Mouse (Mus musculus) testis, adult 2 months (tissue): ENCODE results near the gene Cfap100. TPM values are rescaled to one million over a fixed set of nuclear protein-coding genes. Genes with fewer than 3 reads are reported as not detected.

Experiments
- H3K27ac ChIP-seq: fragments of 200-500 bp; 2 replicates; pipeline ENCODE4 v1.5.1; 2012; ENCODE audit warnings: low read depth, low read length; ENCODE audit not compliant: control insufficient read depth, insufficient read depth
- H3K27me3 ChIP-seq: fragments of 200-500 bp; 2 replicates; pipeline ENCODE4 v1.6.1; 2012; ENCODE audit warnings: mild to moderate bottlenecking, low read length, moderate library complexity; ENCODE audit not compliant: control insufficient read depth, insufficient read depth
- H3K36me3 ChIP-seq: fragments of 200-500 bp; 2 replicates; pipeline ENCODE4 v1.6.1; 2012; ENCODE audit warnings: mild to moderate bottlenecking, low read length; ENCODE audit not compliant: control insufficient read depth, insufficient read depth
- H3K4me1 ChIP-seq: fragments of 200-500 bp; 2 replicates; pipeline ENCODE4 v1.6.1; 2012; ENCODE audit warnings: low read length; ENCODE audit not compliant: control insufficient read depth, insufficient read depth
- H3K4me3 ChIP-seq: fragments of 200-500 bp; 2 replicates; pipeline ENCODE4 v1.5.1; 2012; ENCODE audit warnings: low read depth, mild to moderate bottlenecking, low read length, moderate library complexity, mixed read lengths; ENCODE audit not compliant: control insufficient read depth
- CTCF ChIP-seq: fragments of 200-500 bp; IDR thresholded peaks from 2 replicates; pipeline ENCODE4 v1.5.1; 2012; ENCODE audit warnings: low read depth, mild to moderate bottlenecking, inconsistent platforms, low read length, moderate library complexity; ENCODE audit not compliant: control insufficient read depth, insufficient read depth, insufficient replicate concordance
- POLR2A ChIP-seq: fragments of 200-500 bp; IDR thresholded peaks from 2 replicates; pipeline ENCODE4 v1.6.1; 2012; ENCODE audit warnings: low read depth, mild to moderate bottlenecking, inconsistent platforms, low read length, moderate library complexity; ENCODE audit not compliant: control insufficient read depth
- polyA plus RNA-seq: library from polyadenylated mRNA; depleted of rRNA; stranded (reverse); fragments of >200 nt; gene quantifications from 2 replicates; pipeline ENCODE4 v1.2.3, GENCODE M21; 2012

Gene Cfap100
- polyA plus RNA-seq, 1 experiment, result 65.0 TPM

DNA sequence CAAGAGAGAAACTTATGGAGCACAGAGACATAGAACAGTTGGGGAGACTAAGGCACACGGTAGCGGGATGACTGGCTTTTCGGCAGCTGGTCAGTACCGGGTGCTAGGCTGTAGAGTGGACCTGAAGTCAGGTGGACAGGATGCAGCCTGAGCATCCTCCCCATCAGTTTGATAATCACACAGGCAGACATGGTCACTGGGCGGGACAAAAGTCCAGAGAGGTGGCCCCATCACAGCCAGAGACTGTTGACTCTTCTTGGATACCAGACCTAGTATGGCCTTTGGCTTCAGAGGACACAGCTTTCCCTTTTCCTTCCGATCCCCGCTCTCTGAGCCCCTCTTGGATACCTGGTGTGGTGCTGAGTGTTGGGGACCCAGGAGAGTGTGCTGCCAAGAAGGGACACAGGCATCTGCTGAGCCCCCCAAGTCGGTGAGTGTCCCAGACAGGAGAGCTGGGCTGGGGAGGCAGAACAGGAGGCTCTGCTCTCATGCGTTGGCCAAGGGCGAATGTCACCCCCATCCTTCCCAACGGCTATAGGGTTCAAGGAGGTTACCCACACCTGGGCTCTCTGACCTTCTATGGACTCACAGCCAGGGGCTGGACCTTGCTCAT lies 36.5 kb upstream of the Cfap100 start:
- Histone ChIP-seq H3K27ac (peak overlapping the region; percentile 23), H3K4me1 (peaks cover 24% of the 10 kb centered on the region), H3K36me3 (no peaks in the 10 kb centered on the region), H3K27me3 (no peaks in the 10 kb centered on the region), H3K4me3 (no peak overlapping the region)
- TF ChIP-seq CTCF, result no peak
- TF ChIP-seq POLR2A, result no peak

DNA sequence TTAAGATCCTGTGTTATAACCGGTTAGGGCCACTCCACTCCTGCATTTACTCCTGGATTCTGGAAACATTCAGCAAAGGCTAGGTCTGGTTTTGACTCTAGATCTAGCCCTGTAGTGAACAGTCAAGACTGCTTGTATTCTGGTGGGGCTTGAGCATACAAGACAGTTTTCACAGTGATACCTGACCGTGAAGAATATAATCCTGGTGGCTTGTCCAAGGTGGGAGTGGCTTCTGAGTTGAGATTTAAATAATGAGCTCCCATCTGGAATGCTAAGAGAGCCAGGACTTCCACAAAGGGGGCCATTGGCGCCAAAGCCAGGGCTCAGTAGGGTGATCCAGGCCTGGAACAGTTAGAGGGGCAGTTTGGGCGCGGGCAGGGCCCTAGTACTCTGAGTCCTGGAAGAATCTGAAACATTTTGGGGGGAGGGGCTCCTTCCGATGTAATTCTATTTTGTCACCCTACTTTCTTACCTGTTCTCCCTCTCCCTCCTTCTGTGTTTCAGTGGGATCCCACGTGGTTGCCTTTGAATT lies 35.4 kb upstream of the Cfap100 start:
- Histone ChIP-seq H3K4me1 (peaks cover 24% of the 10 kb centered on the region), H3K27me3 (no peaks in the 10 kb centered on the region), H3K27ac (peak overlapping the region; percentile 65), H3K4me3 (peak overlapping the region; percentile 39), H3K36me3 (no peaks in the 10 kb centered on the region)
- no peak for TF ChIP-seq POLR2A
- no peak for TF ChIP-seq CTCF

DNA sequence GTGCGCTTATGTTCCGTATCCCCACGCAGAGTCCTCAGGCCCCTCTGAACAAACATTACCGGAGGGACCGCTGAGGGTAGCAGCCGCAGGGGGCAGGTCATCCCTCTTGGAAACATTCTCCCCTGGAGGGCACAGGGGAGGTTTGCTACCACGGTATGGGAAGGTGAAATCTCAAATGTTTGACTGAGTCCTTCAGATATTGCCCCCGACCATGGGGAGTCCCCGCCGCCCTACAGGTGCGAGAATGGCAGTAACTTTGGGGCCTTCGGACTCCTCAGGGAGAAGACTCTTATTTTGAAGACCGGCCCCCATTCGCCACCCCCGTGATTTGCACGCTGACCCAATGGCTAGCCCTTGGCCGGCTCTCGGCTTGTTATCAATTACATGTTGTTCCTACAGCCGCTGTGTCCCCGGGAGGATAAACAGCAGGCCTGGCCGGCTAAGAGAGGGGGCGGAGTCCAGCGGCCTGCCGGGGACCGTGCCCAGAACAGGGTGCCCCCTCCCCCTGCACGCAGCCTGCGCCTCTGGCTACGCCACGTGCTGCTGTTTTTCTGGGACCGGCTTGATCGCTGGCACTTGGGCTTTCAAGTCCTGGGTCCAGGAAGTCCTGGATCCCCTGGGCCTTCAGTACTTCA lies 34.7 kb upstream of the Cfap100 start:
- no peaks in the 10 kb centered on the region for H3K27me3 ChIP-seq
- H3K4me3 ChIP-seq, result peak overlapping the region; percentile 83
- peaks cover 24% of the 10 kb centered on the region for H3K4me1 ChIP-seq
- no peaks in the 10 kb centered on the region for H3K36me3 ChIP-seq
- peak overlapping the region; percentile 80 for H3K27ac ChIP-seq
- TF ChIP-seq POLR2A (no peak), CTCF (no peak)

GRCm38 (mm10) chr6:90462841-90463227 lies 34.2 kb upstream of the Cfap100 start:
- Histone ChIP-seq H3K27me3 (no peaks in the 10 kb centered on the region), H3K36me3 (no peaks in the 10 kb centered on the region), H3K4me1 (peaks cover 24% of the 10 kb centered on the region), H3K4me3 (peak overlapping the region; percentile 83), H3K27ac (peak overlapping the region; percentile 80)
- no peak for TF ChIP-seq CTCF
- TF ChIP-seq POLR2A, result no peak

GRCm38 (mm10) chr6:90462181-90462706 lies 33.6 kb upstream of the Cfap100 start, which contains the start of gene Klf15:
Klf15 (plus strand) TSS chr6:90462576.
- peak within 1 kb of the TSS; percentile 83 for H3K4me3 ChIP-seq
- no peaks in the 10 kb centered on the region for H3K27me3 ChIP-seq
- no peaks in the 10 kb centered on the region for H3K36me3 ChIP-seq
- peak within 1 kb of the TSS; percentile 80 for H3K27ac ChIP-seq
- TF ChIP-seq CTCF, result no peak
- TF ChIP-seq POLR2A, result peak; percentile 48; the same call in 1 of the 2 replicates
- peaks cover 24% of the 10 kb centered on the region for H3K4me1 ChIP-seq

- Histone ChIP-seq H3K27me3 (no peaks in the 10 kb centered on the region), H3K27ac (no peak overlapping the region), H3K36me3 (no peaks in the 10 kb centered on the region), H3K4me1 (peaks cover 24% of the 10 kb centered on the region), H3K4me3 (peak overlapping the region; percentile 83)
- no peak for TF ChIP-seq POLR2A
- no peak for TF ChIP-seq CTCF
Observed at GRCm38 (mm10) chr6:90461771-90462170, 33.2 kb upstream of the Cfap100 start.

DNA sequence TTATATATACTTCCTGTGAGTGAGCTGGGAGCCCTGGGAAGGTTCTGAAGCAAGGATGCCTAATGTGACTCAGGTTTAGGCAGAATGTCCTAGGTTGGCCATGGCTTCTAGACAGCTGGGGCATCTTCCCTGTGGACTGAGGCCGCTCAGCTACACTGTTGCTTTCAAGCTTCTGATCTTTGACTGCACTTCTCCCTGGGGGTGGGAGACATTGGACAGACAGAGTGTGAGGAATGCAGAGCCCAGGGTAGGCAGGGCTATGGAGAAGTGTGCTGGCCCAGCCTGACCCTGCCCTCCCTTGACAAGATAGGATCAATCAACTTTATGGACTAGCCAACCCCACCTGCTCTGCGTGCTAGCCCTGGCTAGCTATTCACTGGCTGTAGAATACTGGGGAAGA lies 32.6 kb upstream of the Cfap100 start:
- Histone ChIP-seq H3K27me3 (no peaks in the 10 kb centered on the region), H3K27ac (no peak overlapping the region), H3K4me3 (no peak overlapping the region), H3K4me1 (peaks cover 24% of the 10 kb centered on the region), H3K36me3 (no peaks in the 10 kb centered on the region)
- no peak for TF ChIP-seq CTCF
- TF ChIP-seq POLR2A, result no peak

- H3K27me3 ChIP-seq, result no peaks in the 10 kb centered on the region
- no peaks in the 10 kb centered on the region for H3K36me3 ChIP-seq
- TF ChIP-seq POLR2A (no peak), CTCF (no peak)
- no peak overlapping the region for H3K4me3 ChIP-seq
- H3K4me1 ChIP-seq, result peaks cover 7% of the 10 kb centered on the region
- no peak overlapping the region for H3K27ac ChIP-seq
Observed at GRCm38 (mm10) chr6:90457421-90457820, 28.8 kb upstream of the Cfap100 start.
